Mouse (Mus musculus) olfactory bulb, adult 2 months (tissue): Measurements from ENCODE around the gene Zfp326.

Experiments used
- CTCF ChIP-seq: fragments of 200-500 bp; IDR thresholded peaks from 2 replicates; pipeline ENCODE4 v1.5.1; 2012; ENCODE audit warnings: low read depth, mild to moderate bottlenecking, low read length, moderate library complexity; ENCODE audit not compliant: insufficient read depth
- POLR2A ChIP-seq: fragments of 200-500 bp; IDR thresholded peaks from 2 replicates; pipeline ENCODE4 v1.6.1; 2012; ENCODE audit warnings: mild to moderate bottlenecking, low read depth, low read length, moderate library complexity; ENCODE audit not compliant: insufficient read depth

DNA sequence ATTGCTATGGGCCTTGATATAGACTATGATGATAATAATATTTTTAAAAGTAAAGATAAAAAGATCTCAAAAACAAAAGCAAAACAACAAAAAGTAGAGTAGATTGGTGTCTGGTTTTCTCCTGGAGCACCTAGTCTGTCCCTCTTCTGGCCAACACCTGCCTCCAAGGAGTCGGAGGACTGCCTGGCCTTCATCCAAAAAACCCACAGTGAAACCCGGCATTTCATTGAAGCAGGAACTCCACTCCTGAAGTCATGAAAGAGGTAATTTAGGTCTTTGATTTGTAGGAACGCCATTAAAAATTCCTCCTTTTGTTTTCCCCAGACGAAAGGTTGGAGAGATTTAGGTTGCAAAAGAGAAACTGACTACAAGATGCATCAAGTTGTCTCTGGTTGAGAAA lies 8.9 kb upstream of the Zfp326 start:
- no peak for TF ChIP-seq CTCF
- no peak for TF ChIP-seq POLR2A
